Mouse (Mus musculus): ENCODE data around the gene Bmf.

GRCm38 (mm10) chr2:118536553-118536952 lies 12.9 kb downstream of the Bmf start:
- no peak for TF ChIP-seq E2F4 (IDR thresholded peaks at IDR 0.05; ENCODE audit: insufficient read depth)
- no peak for TF ChIP-seq POLR2A (IDR thresholded peaks at IDR 0.05; ENCODE audit: insufficient read length, low read depth)
- no peak for TF ChIP-seq MYOD1 (IDR thresholded peaks at IDR 0.05; ENCODE audit: control insufficient read depth in 1 of 3, insufficient read length in 2 of 3, low read depth in 2 of 3)
